Mouse (Mus musculus): Measurements from ENCODE around the gene Crtc3. TPM values are rescaled to one million over a fixed set of nuclear protein-coding genes. Genes with fewer than 3 reads are reported as not detected.

Gene Crtc3
- total RNA-seq, 1 experiment = 2.4 TPM

DNA sequence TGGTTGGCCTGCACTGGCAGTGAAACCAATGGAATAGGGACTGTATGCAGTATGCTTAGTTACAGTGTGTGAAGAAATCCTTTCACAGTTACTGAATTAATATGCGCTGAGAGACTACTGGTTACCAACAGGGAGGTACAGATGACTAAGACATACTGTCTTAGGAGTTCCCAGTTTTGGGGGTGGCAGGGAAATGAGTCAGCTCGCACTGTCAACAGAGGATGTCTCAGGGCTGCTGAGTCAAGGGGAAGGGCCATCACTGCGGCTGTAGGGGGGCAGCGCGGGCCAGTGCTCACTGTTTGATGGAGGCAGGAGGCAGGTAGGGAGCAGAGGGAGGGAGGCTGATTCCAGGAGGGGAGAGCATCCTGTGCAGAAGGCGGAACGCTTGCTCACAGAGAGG, 26.6 kb upstream of the Crtc3 start:
- no peak for DNase-seq (ENCODE audit: low read depth, low spot score)
- no peak for TF ChIP-seq ZC3H11A (IDR thresholded peaks at IDR 0.05; ENCODE audit: borderline replicate concordance, low read depth, low read length)
- no peak for TF ChIP-seq MAFK (IDR thresholded peaks at IDR 0.05; ENCODE audit: insufficient read depth, low read depth, low read length)
- TF ChIP-seq HCFC1 (IDR thresholded peaks at IDR 0.05; ENCODE audit: borderline replicate concordance, insufficient read depth, low read length) = no peak
- no peak for TF ChIP-seq CHD2 (IDR thresholded peaks at IDR 0.05; ENCODE audit: low read depth, low read length)
- no peak for TF ChIP-seq ZNF384 (IDR thresholded peaks at IDR 0.05; ENCODE audit: low read depth, low read length)
- Histone ChIP-seq H3K27ac (ENCODE audit: insufficient read depth, low read depth, low read length, poor library complexity, severe bottlenecking) (no peak overlapping the region), H3K36me3 (ENCODE audit: control insufficient read depth, insufficient read depth, low read length, poor library complexity, severe bottlenecking) (peaks cover 16% of the 10 kb centered on the region), H3K9me3 (ENCODE audit: control insufficient read depth, insufficient read depth, low read depth, low read length) (no peaks in the 10 kb centered on the region), H3K4me3 (ENCODE audit: insufficient read depth in 1 of 2, low read depth in 1 of 2, low read length in 2 of 2, poor library complexity in 1 of 2, severe bottlenecking in 1 of 2) (no peak overlapping the region), H3K4me1 (ENCODE audit: control insufficient read depth in 2 of 2, insufficient read depth in 2 of 2, low read length in 2 of 2, poor library complexity in 1 of 2) (0 out of 4 replicates have a peak, but pooled peaks cover 0 to 1% of the 10 kb centered on the region in 2 experiments), H3K9ac (ENCODE audit: insufficient read depth, low read depth, low read length, poor library complexity, severe bottlenecking) (no peak overlapping the region)
- in situ Hi-C loops (cut with MboI; ENCODE audit: low sequenced_read_pairs in 2 of 2, unreplicated experiment in 2 of 2) = no loop called here

DNA sequence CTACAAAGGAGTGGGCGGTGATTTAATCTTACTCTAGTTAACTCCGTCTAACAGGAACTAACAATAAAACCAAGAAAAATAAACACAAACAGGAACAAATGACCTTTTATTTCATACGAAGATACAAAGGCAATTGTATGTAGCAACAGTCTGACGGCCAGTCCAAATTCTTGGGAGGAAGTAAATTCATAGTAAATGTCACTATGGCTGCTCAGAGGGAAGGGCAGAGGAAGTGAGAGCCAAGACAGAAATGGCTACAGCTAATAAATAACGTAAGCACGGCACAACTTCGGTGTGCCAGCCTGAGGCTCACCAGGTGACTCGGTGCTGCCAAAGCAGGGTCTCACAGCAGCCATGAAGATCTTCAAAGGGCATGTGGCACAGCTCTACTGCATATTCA, 22.8 kb upstream of the Crtc3 start:
- in situ Hi-C loops (cut with MboI; ENCODE audit: low sequenced_read_pairs in 2 of 2, unreplicated experiment in 2 of 2) = no loop called here
- Histone ChIP-seq H3K4me3 (ENCODE audit: insufficient read depth in 1 of 2, low read depth in 1 of 2, low read length in 2 of 2, poor library complexity in 1 of 2, severe bottlenecking in 1 of 2) (no peak overlapping the region), H3K9ac (ENCODE audit: insufficient read depth, low read depth, low read length, poor library complexity, severe bottlenecking) (no peak overlapping the region), H3K9me3 (ENCODE audit: control insufficient read depth, insufficient read depth, low read depth, low read length) (no peaks in the 10 kb centered on the region), H3K4me1 (ENCODE audit: control insufficient read depth in 2 of 2, insufficient read depth in 2 of 2, low read length in 2 of 2, poor library complexity in 1 of 2) (no peaks in the 10 kb centered on the region), H3K36me3 (ENCODE audit: control insufficient read depth, insufficient read depth, low read length, poor library complexity, severe bottlenecking) (peaks cover 10% of the 10 kb centered on the region), H3K27ac (ENCODE audit: insufficient read depth, low read depth, low read length, poor library complexity, severe bottlenecking) (no peak overlapping the region)
- DNase-seq (ENCODE audit: low read depth, low spot score) = no peak
- no peak for TF ChIP-seq CHD2 (IDR thresholded peaks at IDR 0.05; ENCODE audit: low read depth, low read length)
- no peak for TF ChIP-seq MAFK (IDR thresholded peaks at IDR 0.05; ENCODE audit: insufficient read depth, low read depth, low read length)
- no peak for TF ChIP-seq HCFC1 (IDR thresholded peaks at IDR 0.05; ENCODE audit: borderline replicate concordance, insufficient read depth, low read length)
- no peak for TF ChIP-seq ZC3H11A (IDR thresholded peaks at IDR 0.05; ENCODE audit: borderline replicate concordance, low read depth, low read length)
- no peak for TF ChIP-seq ZNF384 (IDR thresholded peaks at IDR 0.05; ENCODE audit: low read depth, low read length)

DNA sequence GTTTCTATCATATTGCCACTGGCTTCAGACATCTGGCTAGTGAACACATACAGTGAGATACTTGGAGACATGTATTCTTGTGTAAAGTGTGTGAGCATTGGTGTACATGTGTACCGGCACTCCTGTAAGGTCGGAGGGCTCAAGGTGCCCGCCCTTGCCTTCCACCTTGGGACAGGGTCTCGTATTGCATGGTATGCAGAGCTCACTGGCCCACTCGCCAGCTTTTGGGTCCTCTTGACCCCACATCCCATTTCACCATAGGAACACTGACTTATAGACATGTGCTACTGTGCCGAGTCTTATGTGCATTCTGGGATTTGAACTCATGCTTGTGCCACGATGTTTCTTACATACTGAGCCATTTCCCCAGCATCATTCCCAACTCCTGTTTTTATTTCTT, 21.7 kb upstream of the Crtc3 start:
- DNase-seq (ENCODE audit: low read depth, low spot score) = no peak
- Histone ChIP-seq H3K4me3 (ENCODE audit: insufficient read depth in 1 of 2, low read depth in 1 of 2, low read length in 2 of 2, poor library complexity in 1 of 2, severe bottlenecking in 1 of 2) (no peak overlapping the region), H3K36me3 (ENCODE audit: control insufficient read depth, insufficient read depth, low read length, poor library complexity, severe bottlenecking) (peaks cover 6% of the 10 kb centered on the region), H3K9me3 (ENCODE audit: control insufficient read depth, insufficient read depth, low read depth, low read length) (no peaks in the 10 kb centered on the region), H3K27ac (ENCODE audit: insufficient read depth, low read depth, low read length, poor library complexity, severe bottlenecking) (no peak overlapping the region), H3K9ac (ENCODE audit: insufficient read depth, low read depth, low read length, poor library complexity, severe bottlenecking) (no peak overlapping the region), H3K4me1 (ENCODE audit: control insufficient read depth in 2 of 2, insufficient read depth in 2 of 2, low read length in 2 of 2, poor library complexity in 1 of 2) (no peaks in the 10 kb centered on the region)
- no peak for TF ChIP-seq MAFK (IDR thresholded peaks at IDR 0.05; ENCODE audit: insufficient read depth, low read depth, low read length)
- no peak for TF ChIP-seq ZC3H11A (IDR thresholded peaks at IDR 0.05; ENCODE audit: borderline replicate concordance, low read depth, low read length)
- TF ChIP-seq CHD2 (IDR thresholded peaks at IDR 0.05; ENCODE audit: low read depth, low read length) = no peak
- TF ChIP-seq ZNF384 (IDR thresholded peaks at IDR 0.05; ENCODE audit: low read depth, low read length) = no peak
- in situ Hi-C loops (cut with MboI; ENCODE audit: low sequenced_read_pairs in 2 of 2, unreplicated experiment in 2 of 2) = no loop called here

DNA sequence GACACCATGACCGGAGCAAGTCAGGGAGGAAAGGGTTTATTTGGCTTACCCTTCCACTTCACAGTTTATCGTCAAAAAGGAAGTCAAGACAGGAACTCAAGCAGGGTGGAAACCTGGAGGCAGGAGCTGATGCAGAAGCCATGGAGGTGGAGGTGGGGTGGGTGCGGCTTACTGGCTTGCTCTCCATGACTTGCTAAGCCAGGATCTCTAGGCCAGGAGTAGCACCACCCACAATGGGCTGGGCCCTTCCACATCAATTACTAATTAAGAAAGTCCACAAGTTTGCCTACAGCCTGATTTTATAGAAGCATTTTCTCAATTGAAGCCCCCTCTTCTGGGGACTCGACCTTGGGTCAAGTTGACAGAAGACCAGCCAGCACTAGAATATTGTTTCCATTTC, 15.4 kb upstream of the Crtc3 start:
- Histone ChIP-seq H3K4me1 (ENCODE audit: control insufficient read depth in 2 of 2, insufficient read depth in 2 of 2, low read length in 2 of 2, poor library complexity in 1 of 2) (no peaks in the 10 kb centered on the region), H3K27ac (ENCODE audit: insufficient read depth, low read depth, low read length, poor library complexity, severe bottlenecking) (no peak overlapping the region), H3K9me3 (ENCODE audit: control insufficient read depth, insufficient read depth, low read depth, low read length) (no peaks in the 10 kb centered on the region), H3K4me3 (ENCODE audit: insufficient read depth in 1 of 2, low read depth in 1 of 2, low read length in 2 of 2, poor library complexity in 1 of 2, severe bottlenecking in 1 of 2) (no peak overlapping the region), H3K36me3 (ENCODE audit: control insufficient read depth, insufficient read depth, low read length, poor library complexity, severe bottlenecking) (no peaks in the 10 kb centered on the region), H3K9ac (ENCODE audit: insufficient read depth, low read depth, low read length, poor library complexity, severe bottlenecking) (no peak overlapping the region)
- in situ Hi-C loops (cut with MboI; ENCODE audit: low sequenced_read_pairs in 2 of 2, unreplicated experiment in 2 of 2) = no loop called here
- TF ChIP-seq ZC3H11A (IDR thresholded peaks at IDR 0.05; ENCODE audit: borderline replicate concordance, low read depth, low read length) (no peak), CHD2 (IDR thresholded peaks at IDR 0.05; ENCODE audit: low read depth, low read length) (no peak), HCFC1 (IDR thresholded peaks at IDR 0.05; ENCODE audit: borderline replicate concordance, insufficient read depth, low read length) (no peak), ZNF384 (IDR thresholded peaks at IDR 0.05; ENCODE audit: low read depth, low read length) (no peak)
- DNase-seq (ENCODE audit: low read depth, low spot score) = no peak

DNA sequence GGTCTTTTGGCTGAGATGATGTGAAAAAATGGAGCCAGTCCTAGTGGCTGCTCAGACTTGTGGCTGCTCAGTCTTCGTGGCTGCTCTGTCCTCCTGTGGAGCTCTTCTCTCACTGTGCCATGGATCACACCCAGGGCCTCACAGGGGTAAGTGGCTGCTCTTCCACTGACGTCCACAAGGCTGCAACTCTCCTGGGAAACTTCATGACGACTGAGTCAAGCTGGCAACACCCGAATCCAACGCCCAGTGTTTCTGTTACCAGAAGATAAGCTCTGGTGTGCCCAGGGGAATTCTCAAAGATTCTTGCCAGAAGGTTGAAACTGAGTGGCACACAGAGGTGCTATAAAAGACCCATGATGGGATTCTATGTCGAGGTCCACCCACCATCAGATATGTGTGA, 13.8 kb upstream of the Crtc3 start:
- no peaks in the 10 kb centered on the region for H3K36me3 ChIP-seq (ENCODE audit: control insufficient read depth, insufficient read depth, low read length, poor library complexity, severe bottlenecking)
- TF ChIP-seq ZC3H11A (IDR thresholded peaks at IDR 0.05; ENCODE audit: borderline replicate concordance, low read depth, low read length) (no peak), MAFK (IDR thresholded peaks at IDR 0.05; ENCODE audit: insufficient read depth, low read depth, low read length) (no peak), CHD2 (IDR thresholded peaks at IDR 0.05; ENCODE audit: low read depth, low read length) (no peak)
- in situ Hi-C loops (cut with MboI; ENCODE audit: low sequenced_read_pairs in 2 of 2, unreplicated experiment in 2 of 2) = no loop called here

More for the DNA sequence above, 13.8 kb upstream of the Crtc3 start:
- Histone ChIP-seq H3K4me1 (ENCODE audit: control insufficient read depth in 2 of 2, insufficient read depth in 2 of 2, low read length in 2 of 2, poor library complexity in 1 of 2) (no peaks in the 10 kb centered on the region), H3K9ac (ENCODE audit: insufficient read depth, low read depth, low read length, poor library complexity, severe bottlenecking) (no peak overlapping the region), H3K4me3 (ENCODE audit: insufficient read depth in 1 of 2, low read depth in 1 of 2, low read length in 2 of 2, poor library complexity in 1 of 2, severe bottlenecking in 1 of 2) (no peak overlapping the region), H3K9me3 (ENCODE audit: control insufficient read depth, insufficient read depth, low read depth, low read length) (no peaks in the 10 kb centered on the region), H3K27ac (ENCODE audit: insufficient read depth, low read depth, low read length, poor library complexity, severe bottlenecking) (no peak overlapping the region)
- no peak for DNase-seq (ENCODE audit: low read depth, low spot score)

All from ES-E14 (cell line).